28 mouse cellular contexts compared by ENCODE assay signal in the genomic region with DNA sequence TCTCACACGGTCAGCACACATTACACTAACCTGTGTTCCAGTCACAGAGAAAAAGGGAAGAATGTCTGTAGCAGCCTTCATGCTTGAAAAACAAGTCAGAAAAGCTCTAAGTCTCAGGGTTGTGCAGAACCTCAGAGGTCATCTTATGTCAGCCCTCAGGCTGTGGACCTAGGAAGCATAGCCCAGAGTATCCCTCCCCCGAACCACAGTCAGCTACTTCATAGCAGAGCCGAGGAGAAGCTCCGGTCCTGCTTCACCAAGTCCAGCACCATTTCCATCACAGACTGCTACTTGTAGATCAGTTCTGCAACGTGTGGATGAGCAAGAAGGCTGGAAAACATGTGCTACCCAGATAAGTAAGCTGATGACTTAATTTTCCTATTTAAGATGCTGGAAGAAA.
DNase-seq lines count a peak whose midpoint lies in the region; ATAC-seq and TF ChIP-seq lines count a peak whose summit lies in the region.
"Had no signal": no experiment of that assay in that cellular context is flagged by ENCODE, and none has a peak within 500 bp of the region (broad histone marks: within the 10 kb centered on the region; RNA-seq: fewer than 3 reads in every experiment).

No protein-coding gene starts in this region.

- WGBS in forebrain, embryonic 15.5 days, result 76% methylated on average over 5 of the region's 5 CpGs
- 82% methylated on average over 5 of the region's 5 CpGs for WGBS in hindbrain, embryonic 12.5 days

- DNase-seq in left cerebral cortex, postnatal 25 days (ENCODE audit: low spot score in 2 of 2), result peak; percentile 8 to 12
- no peak for DNase-seq in left cerebral cortex, adult 18-20 months (ENCODE audit: low spot score in 2 of 2)
- peak; percentile 10 to 12 for DNase-seq in spleen, postnatal 36 days (ENCODE audit: low spot score in 2 of 2)
- no peak for DNase-seq in spleen, postnatal 14 days (ENCODE audit: low spot score in 2 of 2)
- DNase-seq: adrenal gland, postnatal 25 days; cerebellum, adult 11 months; cerebellum, adult 9-11 months; embryo, embryonic 11 days; kidney, adult 8-10 months; lung, adult 18-20 months; lung, postnatal 4 days; right cerebral cortex, postnatal 25 days; spleen, adult 18-20 months; thymus, postnatal 4 days had no signal

- peak overlapping the region; percentile 79 for H3K27ac ChIP-seq in bone marrow macrophage, adult 2 months (ENCODE audit: insufficient read depth, low read depth, low read length)
- no peak overlapping the region for H3K27ac ChIP-seq in forebrain, embryonic 15.5 days (replicated peaks)
- H3K27ac ChIP-seq in hindbrain, embryonic 12.5 days, result no peak overlapping the region
- H3K27ac ChIP-seq: embryonic facial prominence, embryonic 12.5 days; heart, embryonic 15.5 days; hindbrain, embryonic 13.5 days; kidney, postnatal 0 days; liver, embryonic 12.5 days; neural tube, embryonic 13.5 days had no signal

- ATAC-seq in forebrain, embryonic 15.5 days (replicated peaks), result no peak
- ATAC-seq in hindbrain, embryonic 12.5 days (ENCODE audit: low FRiP score), result no peak
- ATAC-seq: forebrain, embryonic 16.5 days; intestine, embryonic 16.5 days; liver, embryonic 12.5 days; lung, postnatal 0 days had no signal

- no peak overlapping the region for H3K4me2 ChIP-seq in forebrain, embryonic 15.5 days (replicated peaks)
- no peak overlapping the region for H3K4me2 ChIP-seq in hindbrain, embryonic 12.5 days (replicated peaks)
- H3K4me2 ChIP-seq: embryonic facial prominence, embryonic 12.5 days; heart, embryonic 15.5 days; hindbrain, embryonic 13.5 days; liver, embryonic 12.5 days; midbrain, embryonic 13.5 days; neural tube, embryonic 13.5 days had no signal

- peaks cover 18% of the 10 kb centered on the region for H3K4me1 ChIP-seq in bone marrow macrophage, adult 2 months (ENCODE audit: control insufficient read depth, insufficient read depth, low read length)
- no peaks in the 10 kb centered on the region for H3K4me1 ChIP-seq in forebrain, embryonic 15.5 days
- H3K4me1 ChIP-seq in hindbrain, embryonic 12.5 days, result no peaks in the 10 kb centered on the region
- H3K4me1 ChIP-seq: heart, embryonic 15.5 days; liver, embryonic 12.5 days; midbrain, embryonic 13.5 days had no signal

- no peak for TF ChIP-seq POLR2A in bone marrow macrophage, adult 2 months (IDR thresholded peaks at IDR 0.05; ENCODE audit: borderline replicate concordance, low read depth, low read length)

- intact Hi-C loops in left cerebral cortex, postnatal 25 days (cut with DNase I), result no loop called here

- no peaks in the 10 kb centered on the region for H3K27me3 ChIP-seq in forebrain, embryonic 15.5 days
- no peaks in the 10 kb centered on the region for H3K27me3 ChIP-seq in hindbrain, embryonic 12.5 days
- H3K27me3 ChIP-seq: CH12.LX; embryonic facial prominence, embryonic 12.5 days; heart, embryonic 15.5 days; hindbrain, embryonic 13.5 days; midbrain, embryonic 13.5 days; neural tube, embryonic 13.5 days had no signal

- H3K36me3 ChIP-seq in forebrain, embryonic 15.5 days, result no peaks in the 10 kb centered on the region
- H3K36me3 ChIP-seq in hindbrain, embryonic 12.5 days, result no peaks in the 10 kb centered on the region
- H3K36me3 ChIP-seq: embryonic facial prominence, embryonic 12.5 days; heart, embryonic 15.5 days; hindbrain, embryonic 13.5 days; liver, embryonic 12.5 days; midbrain, embryonic 13.5 days; neural tube, embryonic 13.5 days had no signal

- no peak overlapping the region for H3K9ac ChIP-seq in forebrain, embryonic 15.5 days (replicated peaks)
- no peak overlapping the region for H3K9ac ChIP-seq in hindbrain, embryonic 12.5 days
- H3K9ac ChIP-seq: embryonic facial prominence, embryonic 12.5 days; heart, embryonic 15.5 days; hindbrain, embryonic 13.5 days; liver, embryonic 12.5 days; midbrain, embryonic 13.5 days; neural tube, embryonic 13.5 days had no signal

- no peaks in the 10 kb centered on the region for H3K9me3 ChIP-seq in forebrain, embryonic 15.5 days
- no peaks in the 10 kb centered on the region for H3K9me3 ChIP-seq in hindbrain, embryonic 12.5 days (replicated peaks)
- H3K9me3 ChIP-seq: embryonic facial prominence, embryonic 12.5 days; heart, embryonic 15.5 days; hindbrain, embryonic 13.5 days; liver, embryonic 12.5 days; midbrain, embryonic 13.5 days; neural tube, embryonic 13.5 days had no signal

- H3K4me3 ChIP-seq in bone marrow macrophage, adult 2 months (ENCODE audit: insufficient read depth, low read length), result no peak overlapping the region
- no peak overlapping the region for H3K4me3 ChIP-seq in forebrain, embryonic 15.5 days
- no peak overlapping the region for H3K4me3 ChIP-seq in hindbrain, embryonic 12.5 days
- H3K4me3 ChIP-seq: embryonic facial prominence, embryonic 12.5 days; heart, embryonic 15.5 days; hindbrain, embryonic 13.5 days; liver, embryonic 12.5 days; midbrain, embryonic 13.5 days; neural tube, embryonic 13.5 days had no signal

- no peak for TF ChIP-seq CTCF in bone marrow macrophage, adult 2 months (IDR thresholded peaks at IDR 0.05; ENCODE audit: low read depth, low read length)

Comparison
In these comparisons a context has a peak if more than half of its experiments do, and no peak if none do; other contexts are left out.
1. DNase-seq: peak in left cerebral cortex, postnatal 25 days (2 of 2) and spleen, postnatal 36 days (2 of 2); none in left cerebral cortex, adult 18-20 months (0 of 2) and spleen, postnatal 14 days (0 of 2).